Mouse (Mus musculus) heart, adult 2 months (tissue): ENCODE measurements at regions not wholly inside any gene's neighbourhood (a gene's known extent, or its start where the extent isn't known, plus 50 kb on each side); places are given as distances from the start of the nearest gene placed in this dataset.

Experiments used
- DNase-seq, 2 experiments: peaks; one replicate each; pipeline ENCODE4 v3.0.0; 2021
- H3K27ac ChIP-seq: fragments of 200-600 bp; 2 replicates; pipeline ENCODE4 v1.8.1; 2022
- H3K27me3 ChIP-seq: fragments of 200-500 bp; 2 replicates; pipeline ENCODE4 v1.6.1; 2012; ENCODE audit warnings: mild to moderate bottlenecking, low read length, inconsistent platforms, mixed read lengths; ENCODE audit not compliant: control insufficient read depth, insufficient read depth
- H3K36me3 ChIP-seq: fragments of 200-500 bp; 2 replicates; pipeline ENCODE4 v1.6.1; 2012; ENCODE audit warnings: low read length, inconsistent platforms; ENCODE audit not compliant: control insufficient read depth, insufficient read depth
- H3K4me1 ChIP-seq: fragments of 200-500 bp; 2 replicates; pipeline ENCODE4 v1.6.1; 2011; ENCODE audit warnings: low read length; ENCODE audit not compliant: control insufficient read depth, insufficient read depth
- H3K4me3 ChIP-seq: fragments of 200-600 bp; 2 replicates; pipeline ENCODE4 v1.8.1; 2022
- H3K79me2 ChIP-seq: fragments of 200-500 bp; replicated peaks from 2 replicates; pipeline ENCODE4 v1.6.1; 2012; ENCODE audit warnings: mild to moderate bottlenecking, inconsistent platforms, low read length, moderate library complexity, mixed read lengths; ENCODE audit not compliant: control insufficient read depth, insufficient read depth
- H3K9ac ChIP-seq: fragments of 200-500 bp; 2 replicates; pipeline ENCODE4 v1.6.1; 2012; ENCODE audit warnings: low read depth, mild to moderate bottlenecking, control low read depth, inconsistent platforms, low read length, mixed read lengths
- CTCF ChIP-seq: fragments of 200-600 bp; IDR thresholded peaks from 2 replicates; pipeline ENCODE4 v1.8.1; 2022; ENCODE audit warnings: antibody characterized with exemption, mild to moderate bottlenecking, moderate library complexity
- EP300 ChIP-seq: fragments of 200-500 bp; IDR thresholded peaks from 2 replicates; pipeline ENCODE4 v1.6.1; 2011; ENCODE audit warnings: low read depth, low read length, control low read depth; ENCODE audit not compliant: insufficient read depth
- POLR2A ChIP-seq: fragments of 200-500 bp; IDR thresholded peaks from 2 replicates; pipeline ENCODE4 v1.6.1; 2011; ENCODE audit warnings: mild to moderate bottlenecking, low read depth, low read length, control low read depth; ENCODE audit not compliant: insufficient read depth
- WGBS: fragments of 180-500 bp; shearing (Covaris S2); methylation state at CpG from one replicate; pipeline ENCODE4 v1.1.7; 2018; 5-methylcytosine and 5-hydroxymethylcytosine counted together
- intact Hi-C: fragments of 180-260 bp; cut with DNase I; formaldehyde crosslinking; loops from one replicate; pipeline ENCODE4 v1.15.1; 2025

DNA sequence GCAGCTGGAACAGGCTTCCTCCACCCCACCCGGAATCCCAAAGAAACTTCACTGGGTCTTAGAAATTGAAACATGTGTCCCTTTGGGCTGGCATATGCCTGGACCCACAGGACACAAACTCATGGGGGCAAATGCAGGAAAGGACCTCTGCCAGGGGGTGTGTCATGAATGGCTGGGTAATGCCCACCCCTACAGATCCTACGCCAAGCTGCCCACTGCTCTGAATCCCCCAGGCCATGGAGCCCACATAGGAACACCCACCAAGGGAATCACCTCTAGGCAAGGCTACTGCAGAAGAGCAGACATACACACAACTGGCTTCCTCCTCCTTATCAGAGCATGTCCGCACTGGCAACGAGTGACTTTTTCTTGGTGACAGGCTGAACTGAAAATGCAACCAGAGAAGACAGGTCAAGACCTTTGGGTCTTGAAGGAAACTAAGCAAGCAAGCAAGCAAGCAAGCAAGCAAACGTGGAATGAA is 54.4 kb upstream of the Ezh2 start:
- H3K9ac ChIP-seq = no peak overlapping the region
- WGBS = 50% methylated on average over 5 of the region's 5 CpGs
- H3K27me3 ChIP-seq = no peaks in the 10 kb centered on the region
- intact Hi-C loops = no loop called here
- no peaks in the 10 kb centered on the region for H3K4me1 ChIP-seq
- no peaks in the 10 kb centered on the region for H3K79me2 ChIP-seq
- H3K36me3 ChIP-seq = no peaks in the 10 kb centered on the region
- TF ChIP-seq POLR2A (no peak), CTCF (no peak), EP300 (no peak)
- DNase-seq = peak; percentile 6 to 25
- no peak overlapping the region for H3K27ac ChIP-seq
- H3K4me3 ChIP-seq = no peak overlapping the region

DNA sequence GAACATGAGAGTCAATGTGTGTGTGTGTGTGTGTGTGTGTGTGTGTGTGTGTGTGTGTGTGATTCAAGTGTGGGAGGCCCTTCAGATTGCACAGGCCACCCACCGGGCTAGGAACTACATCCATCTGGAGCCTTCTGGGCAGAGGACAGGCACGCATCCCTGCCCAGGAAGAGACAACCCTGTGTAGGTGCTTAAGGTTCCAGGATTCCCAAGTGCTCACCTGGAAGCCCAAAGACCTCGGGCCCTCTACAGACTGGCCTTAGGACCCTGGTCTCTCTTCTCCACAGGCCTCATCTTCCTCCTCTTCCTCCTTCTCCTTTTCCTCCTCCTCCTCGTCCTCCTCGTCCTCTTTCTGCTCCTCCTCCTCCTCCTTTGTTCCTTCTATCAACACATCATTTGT is 53.8 kb upstream of the Ezh2 start:
- TF ChIP-seq POLR2A (no peak), EP300 (no peak), CTCF (no peak)
- intact Hi-C loops = no loop called here
- 76% methylated on average over 5 of the region's 5 CpGs for WGBS
- H3K36me3 ChIP-seq = no peaks in the 10 kb centered on the region
- no peak overlapping the region for H3K27ac ChIP-seq
- no peaks in the 10 kb centered on the region for H3K27me3 ChIP-seq
- no peak overlapping the region for H3K9ac ChIP-seq
- no peaks in the 10 kb centered on the region for H3K79me2 ChIP-seq
- peak; percentile 3 to 19 for DNase-seq
- H3K4me3 ChIP-seq = no peak overlapping the region
- H3K4me1 ChIP-seq = no peaks in the 10 kb centered on the region

DNA sequence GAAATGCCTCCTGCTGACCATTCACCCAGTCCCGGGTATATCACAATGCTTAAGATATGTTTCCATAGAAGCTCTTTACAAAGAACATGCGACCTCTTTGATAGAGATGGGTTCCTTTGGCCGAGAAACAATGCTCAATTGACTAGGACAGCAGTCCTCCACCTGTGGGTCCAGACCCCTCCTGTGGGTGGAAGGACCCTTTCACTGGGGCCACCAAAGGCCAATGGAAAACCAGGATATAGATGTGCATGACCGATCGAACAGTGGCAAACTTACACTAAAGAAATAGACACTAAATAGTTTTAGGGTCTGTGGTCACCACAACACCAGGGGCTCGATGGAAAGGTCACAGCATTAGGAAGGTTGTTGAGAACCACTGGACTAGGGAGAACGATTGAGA is 53.2 kb upstream of the Ezh2 start:
- Histone ChIP-seq H3K27me3 (no peaks in the 10 kb centered on the region), H3K79me2 (no peaks in the 10 kb centered on the region), H3K4me3 (no peak overlapping the region), H3K4me1 (no peaks in the 10 kb centered on the region), H3K27ac (no peak overlapping the region), H3K36me3 (no peaks in the 10 kb centered on the region), H3K9ac (no peak overlapping the region)
- 92% methylated on average over 7 of the region's 7 CpGs for WGBS
- DNase-seq = peak in 1 of 2 experiments; percentile 4
- TF ChIP-seq CTCF (no peak), EP300 (no peak), POLR2A (no peak)
- intact Hi-C loops = no loop called here

DNA sequence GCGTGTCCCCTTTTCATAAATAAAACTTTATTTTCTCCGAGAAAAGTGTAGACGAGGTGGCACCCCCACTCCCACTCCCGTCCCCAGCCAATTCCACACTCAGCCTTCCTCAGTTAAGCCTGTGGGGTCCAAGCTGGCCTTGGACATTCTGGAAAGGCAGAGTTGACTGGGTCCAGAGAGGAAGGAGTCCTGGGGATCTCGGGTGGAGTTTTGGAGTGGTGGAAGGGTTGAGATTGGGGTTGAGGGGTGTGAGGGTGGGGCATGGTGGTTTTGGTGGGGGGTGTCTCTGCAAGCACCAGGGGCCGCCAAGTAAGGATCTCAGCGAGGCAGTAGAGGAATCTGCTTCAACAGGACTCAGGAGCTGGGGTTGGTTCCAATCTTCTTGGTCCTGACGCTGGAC is 52.7 kb upstream of the Ezh2 start:
- Histone ChIP-seq H3K36me3 (no peaks in the 10 kb centered on the region), H3K27me3 (no peaks in the 10 kb centered on the region), H3K27ac (no peak overlapping the region), H3K4me1 (no peaks in the 10 kb centered on the region), H3K79me2 (no peaks in the 10 kb centered on the region), H3K9ac (no peak overlapping the region), H3K4me3 (no peak overlapping the region)
- intact Hi-C loops = no loop called here
- DNase-seq = peak; percentile 6 to 23
- 72% methylated on average over 8 of the region's 8 CpGs for WGBS
- TF ChIP-seq POLR2A (no peak), EP300 (no peak), CTCF (no peak)

DNA sequence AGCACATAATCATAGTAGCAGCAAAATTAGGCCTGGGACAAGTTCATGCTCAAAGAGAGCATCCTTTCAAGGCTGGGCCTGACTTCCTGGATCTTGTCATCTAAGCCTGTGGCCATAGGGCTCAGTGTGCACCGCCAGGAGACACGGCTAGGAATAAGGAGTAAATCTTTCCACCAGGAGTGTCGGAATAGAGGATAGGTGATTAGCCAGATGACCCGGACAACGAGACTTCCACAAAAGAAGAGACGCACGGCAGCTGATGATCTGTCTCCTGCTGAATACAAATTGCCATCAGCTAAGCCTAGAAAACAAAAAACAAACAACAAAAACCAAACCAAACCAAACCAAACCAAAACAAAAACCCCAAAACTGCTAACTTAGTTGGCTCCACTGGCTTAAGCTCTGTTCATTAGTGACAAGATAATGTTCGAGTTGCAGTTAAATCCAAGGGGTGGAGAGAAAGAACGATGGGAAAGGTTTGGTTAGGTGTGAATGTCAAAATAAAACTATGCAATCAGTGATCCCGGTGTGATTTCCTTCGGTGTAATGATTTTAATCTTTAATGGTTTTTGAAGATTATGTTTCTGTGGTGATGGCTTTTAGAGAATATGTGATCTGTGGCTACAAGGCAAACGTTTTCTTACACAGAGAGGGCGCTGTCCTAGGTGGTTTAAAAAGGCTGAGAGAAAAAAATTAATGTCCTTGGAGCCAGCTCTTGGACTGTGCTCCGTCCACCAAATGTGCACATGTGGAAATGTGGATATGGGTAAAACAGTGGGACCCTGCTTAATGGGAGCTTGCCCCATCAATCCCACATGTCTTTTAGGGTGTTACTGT is 51.8 kb upstream of the Ezh2 start:
- WGBS = 71% methylated on average over 14 of the region's 14 CpGs
- Histone ChIP-seq H3K79me2 (no peaks in the 10 kb centered on the region), H3K4me1 (no peaks in the 10 kb centered on the region), H3K36me3 (no peaks in the 10 kb centered on the region), H3K27ac (no peak overlapping the region), H3K27me3 (no peaks in the 10 kb centered on the region), H3K9ac (no peak overlapping the region), H3K4me3 (no peak overlapping the region)
- intact Hi-C loops = no loop called here
- TF ChIP-seq EP300 = no peak
- TF ChIP-seq CTCF = no peak
- no peak for TF ChIP-seq POLR2A
- DNase-seq = peak in 1 of 2 experiments; percentile 16

DNA sequence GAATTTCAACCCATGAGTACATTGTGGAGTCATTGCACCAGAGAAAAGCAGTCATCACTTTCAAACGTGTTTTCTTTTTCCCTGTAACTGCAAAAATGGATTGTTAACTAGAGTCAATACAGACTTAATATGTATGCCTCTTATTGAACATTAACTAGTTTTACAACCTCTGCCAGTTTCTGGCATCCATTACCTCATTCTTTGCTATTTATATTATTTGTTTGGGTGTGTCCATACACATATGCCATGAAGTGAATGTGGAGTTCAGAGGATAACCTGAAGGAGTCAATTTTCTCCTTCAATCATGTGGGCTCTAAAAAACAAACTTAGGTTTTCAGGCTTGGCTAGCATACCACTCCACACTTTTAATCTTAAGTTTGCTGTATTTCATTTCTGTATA is 50.9 kb upstream of the Ezh2 start:
- no peak for DNase-seq
- H3K27me3 ChIP-seq = no peaks in the 10 kb centered on the region
- H3K27ac ChIP-seq = no peak overlapping the region
- TF ChIP-seq POLR2A (no peak), CTCF (no peak), EP300 (no peak)
- intact Hi-C loops = no loop called here
- no peak overlapping the region for H3K9ac ChIP-seq
- no peaks in the 10 kb centered on the region for H3K4me1 ChIP-seq
- H3K36me3 ChIP-seq = no peaks in the 10 kb centered on the region
- no peak overlapping the region for H3K4me3 ChIP-seq
- H3K79me2 ChIP-seq = no peaks in the 10 kb centered on the region
- WGBS = 67% methylated on average over 1 of the region's 1 CpGs
